Mouse (Mus musculus) myocyte (in vitro differentiated cells): ENCODE data around the gene Prpf8.

Experiments used
- CEBPB ChIP-seq: IDR thresholded peaks from 2 replicates; pipeline ENCODE4 v1.6.1; 2011; ENCODE audit warnings: mild to moderate bottlenecking, moderate library complexity; ENCODE audit not compliant: poor library complexity, insufficient read depth, severe bottlenecking
- E2F4 ChIP-seq: IDR thresholded peaks from one replicate; pipeline ENCODE4 v1.6.1; 2011; ENCODE audit warnings: mild to moderate bottlenecking, control low read depth, moderate library complexity; ENCODE audit not compliant: insufficient read depth
- MAX ChIP-seq: IDR thresholded peaks from one replicate; pipeline ENCODE4 v1.6.1; 2011; ENCODE audit warnings: low read depth, mild to moderate bottlenecking, control low read depth
- MYOD1 ChIP-seq, 3 experiments: IDR thresholded peaks; one replicate each; pipeline ENCODE4 v1.6.1; 2011; ENCODE audit warnings: control low read depth in 2 of 3, low read depth in 2 of 3, mild to moderate bottlenecking in 2 of 3, moderate library complexity in 1 of 3; ENCODE audit not compliant: insufficient read length in 2 of 3, control insufficient read depth in 1 of 3
- MYOG ChIP-seq, 3 experiments: IDR thresholded peaks; one replicate each; pipeline ENCODE4 v1.6.1; 2011; ENCODE audit warnings: control low read depth in 2 of 3, low read depth in 2 of 3, mild to moderate bottlenecking in 2 of 3; ENCODE audit not compliant: insufficient read length in 2 of 3, control insufficient read depth in 1 of 3, insufficient read depth in 1 of 3
- POLR2A ChIP-seq: IDR thresholded peaks from one replicate; pipeline ENCODE4 v1.6.1; 2011; ENCODE audit warnings: low read depth, mild to moderate bottlenecking, control low read depth, moderate library complexity; ENCODE audit not compliant: insufficient read length
- POLR2AphosphoS2 ChIP-seq: IDR thresholded peaks from one replicate; pipeline ENCODE4 v1.6.1; 2011; ENCODE audit warnings: low read depth, control low read depth; ENCODE audit not compliant: insufficient read length
- TCF12 ChIP-seq: IDR thresholded peaks from one replicate; pipeline ENCODE4 v1.6.1; 2011; ENCODE audit warnings: mild to moderate bottlenecking, control low read depth; ENCODE audit not compliant: poor library complexity, insufficient read depth, severe bottlenecking
- TCF3 ChIP-seq: IDR thresholded peaks from one replicate; pipeline ENCODE4 v1.6.1; 2011; ENCODE audit warnings: low read depth, control low read depth; ENCODE audit not compliant: insufficient read length
- USF1 ChIP-seq: IDR thresholded peaks from one replicate; pipeline ENCODE4 v1.6.1; 2011; ENCODE audit warnings: low read depth, mild to moderate bottlenecking, control low read depth, moderate library complexity

DNA sequence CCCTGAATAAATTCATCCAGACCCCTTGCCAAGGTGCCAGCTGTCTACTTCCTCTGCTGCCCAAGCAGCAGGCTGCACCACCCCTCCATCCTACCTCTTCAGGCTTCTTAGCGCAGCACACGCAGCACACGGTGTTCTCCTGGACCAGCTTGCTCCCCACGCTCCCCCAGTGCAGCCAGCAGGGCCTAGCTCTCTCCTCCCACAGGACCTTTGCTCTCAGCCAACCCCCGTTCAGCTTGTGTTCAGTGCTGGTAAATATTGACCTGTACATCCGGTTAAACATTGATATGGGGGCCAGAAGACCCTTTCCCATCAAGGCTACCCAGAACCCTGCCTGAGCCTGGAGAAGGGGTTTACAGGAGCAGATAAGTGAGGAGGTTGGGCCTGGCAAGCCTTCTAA, 47.3 kb upstream of the Prpf8 start, which contains the start of gene Serpinf2:
- no peak for TF ChIP-seq MYOD1 (IDR thresholded peaks at IDR 0.05; ENCODE audit: control insufficient read depth in 1 of 3, insufficient read length in 2 of 3, low read depth in 2 of 3)
- no peak for TF ChIP-seq POLR2A
- TF ChIP-seq MAX: no peak
- TF ChIP-seq POLR2AphosphoS2: no peak
- TF ChIP-seq TCF12: no peak
- TF ChIP-seq CEBPB: no peak
- no peak for TF ChIP-seq USF1
- TF ChIP-seq MYOG (IDR thresholded peaks at IDR 0.05; ENCODE audit: control insufficient read depth in 1 of 3, insufficient read depth in 1 of 3, insufficient read length in 2 of 3, low read depth in 2 of 3): no peak
- no peak for TF ChIP-seq E2F4
- no peak for TF ChIP-seq TCF3
